Mouse (Mus musculus): ENCODE measurements around the gene March6.

DNA sequence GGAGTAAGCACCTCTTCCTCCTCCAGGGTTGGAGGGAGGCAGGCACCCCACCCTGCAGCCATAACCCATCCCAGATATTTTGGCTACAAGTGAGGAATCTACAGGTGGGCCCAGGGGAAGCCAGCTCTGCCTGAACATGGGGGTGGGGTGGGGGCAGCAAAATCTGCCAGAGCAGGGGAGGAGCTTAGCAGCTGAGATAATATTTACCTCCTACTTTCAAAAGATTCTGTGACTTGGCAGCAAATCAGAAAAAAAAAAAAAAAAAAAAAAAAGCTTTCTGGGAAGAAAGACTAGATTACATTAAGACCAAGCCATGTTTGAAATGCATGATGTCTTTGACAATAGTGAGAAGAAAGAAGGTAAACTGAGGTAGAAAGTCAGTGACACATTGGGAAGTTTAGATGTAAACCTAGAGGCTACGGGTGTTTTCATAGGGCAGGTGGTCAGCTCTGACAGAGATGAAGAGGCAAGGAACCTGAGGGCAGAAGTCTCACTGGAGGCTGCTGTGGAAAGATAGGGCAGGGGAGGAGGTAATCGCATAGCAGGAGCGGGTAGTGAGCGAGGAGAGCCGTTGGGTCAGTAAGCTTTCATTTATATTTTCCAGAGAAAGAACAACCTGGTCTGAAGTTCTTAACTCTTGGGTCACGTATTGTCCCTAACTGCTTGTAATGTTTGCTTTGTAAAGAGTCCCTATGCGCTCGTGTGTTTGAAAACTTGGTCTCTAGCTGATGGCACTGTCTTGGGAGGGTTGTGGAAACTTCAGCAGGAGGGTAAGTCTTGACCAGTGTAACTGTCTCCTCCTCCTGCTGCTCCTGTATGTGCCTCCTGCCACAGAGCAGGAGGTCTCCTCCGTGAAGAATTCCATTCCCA, 9.0 kb upstream of the March6 start:
- TF ChIP-seq POLR2A (IDR thresholded peaks at IDR 0.05; ENCODE audit: borderline replicate concordance, extremely low read depth, insufficient read depth, insufficient read length, poor library complexity, severe bottlenecking) (no peak), CTCF (IDR thresholded peaks at IDR 0.05; ENCODE audit: borderline replicate concordance, extremely low read depth, insufficient read depth, insufficient read length) (no peak)
